Mouse (Mus musculus) forebrain, embryonic 15.5 days (tissue): ENCODE measurements at regions not wholly inside any gene's neighbourhood (a gene's known extent, or its start where the extent isn't known, plus 50 kb on each side); places are given as distances from the start of the nearest gene placed in this dataset.
"Not testable (repeated sequence)": the region's sequence is repeated elsewhere in the genome, so short reads cannot be mapped to it uniquely, and the experiment has no call there.

Experiments
- ATAC-seq: fragments of 200-750 bp; cut with Nextera tagmentation; replicated peaks from 2 replicates; pipeline ENCODE4 v1.8.0; 2017; ENCODE audit warnings: mild to moderate bottlenecking, moderate TSS enrichment, moderate library complexity
- H3K27ac ChIP-seq: fragments of 300-500 bp; sonication (generic); replicated peaks from 2 replicates; pipeline ENCODE4 v1.5.1; 2015; ENCODE audit warnings: mild to moderate bottlenecking, inconsistent platforms
- H3K27me3 ChIP-seq: fragments of 300-500 bp; sonication (generic); 2 replicates; pipeline ENCODE4 v1.6.1; 2015; ENCODE audit warnings: inconsistent platforms
- H3K36me3 ChIP-seq: fragments of 300-500 bp; sonication (generic); 2 replicates; pipeline ENCODE4 v1.6.1; 2015; ENCODE audit warnings: mild to moderate bottlenecking, inconsistent platforms
- H3K4me1 ChIP-seq: fragments of 300-500 bp; sonication (generic); 2 replicates; pipeline ENCODE4 v1.6.1; 2015; ENCODE audit warnings: inconsistent platforms
- H3K4me2 ChIP-seq: fragments of 300-500 bp; sonication (generic); replicated peaks from 2 replicates; pipeline ENCODE4 v1.6.1; 2015; ENCODE audit warnings: mild to moderate bottlenecking, inconsistent platforms
- H3K4me3 ChIP-seq: fragments of 300-500 bp; sonication (generic); 2 replicates; pipeline ENCODE4 v1.5.1; 2015; ENCODE audit warnings: mild to moderate bottlenecking, inconsistent platforms
- H3K9ac ChIP-seq: fragments of 300-500 bp; sonication (generic); replicated peaks from 2 replicates; pipeline ENCODE4 v1.6.1; 2015; ENCODE audit warnings: mild to moderate bottlenecking, inconsistent platforms
- H3K9me3 ChIP-seq: fragments of 300-500 bp; sonication (generic); 2 replicates; pipeline ENCODE4 v1.6.1; 2016; ENCODE audit warnings: inconsistent platforms
- WGBS: fragments of 180-500 bp; shearing (Covaris S2); methylation state at CpG from one replicate; pipeline ENCODE4 v1.1.7; 2015; ENCODE audit warnings: mixed read lengths; 5-methylcytosine and 5-hydroxymethylcytosine counted together

GRCm38 (mm10) chr7:61615156-61615555 is 731.2 kb upstream of the Ndn start:
- Histone ChIP-seq H3K27me3 (no peaks in the 10 kb centered on the region), H3K4me2 (no peak overlapping the region), H3K27ac (no peak overlapping the region), H3K9me3 (0 out of 2 replicates have a peak, but pooled peaks cover 3% of the 10 kb centered on the region), H3K9ac (no peak overlapping the region), H3K36me3 (no peaks in the 10 kb centered on the region), H3K4me1 (no peaks in the 10 kb centered on the region), H3K4me3 (no peak overlapping the region)
- ATAC-seq, result no peak

- no peaks in the 10 kb centered on the region for H3K27me3 ChIP-seq
Measured at GRCm38 (mm10) chr7:61644893-61645545, 701.4 kb upstream of the Ndn start.

GRCm38 (mm10) chr7:61658086-61658485 is 688.3 kb upstream of the Ndn start:
- H3K4me2 ChIP-seq, result no peak overlapping the region
- WGBS, result 88% methylated on average over 3 of the region's 3 CpGs
- no peak overlapping the region for H3K9ac ChIP-seq
- H3K36me3 ChIP-seq, result no peaks in the 10 kb centered on the region
- ATAC-seq, result no peak
- no peaks in the 10 kb centered on the region for H3K27me3 ChIP-seq
- 0 out of 2 replicates have a peak, but pooled peaks cover 6% of the 10 kb centered on the region for H3K9me3 ChIP-seq
- H3K4me3 ChIP-seq, result no peak overlapping the region
- no peaks in the 10 kb centered on the region for H3K4me1 ChIP-seq
- H3K27ac ChIP-seq, result no peak overlapping the region

More at GRCm38 (mm10) chr7:61644893-61645545, 701.4 kb upstream of the Ndn start:
- no peak overlapping the region for H3K9ac ChIP-seq
- H3K9me3 ChIP-seq, result no peaks in the 10 kb centered on the region
- H3K27ac ChIP-seq, result no peak overlapping the region
- no peak overlapping the region for H3K4me3 ChIP-seq
- H3K4me2 ChIP-seq, result no peak overlapping the region
- no peaks in the 10 kb centered on the region for H3K4me1 ChIP-seq
- H3K36me3 ChIP-seq, result no peaks in the 10 kb centered on the region
- no peak for ATAC-seq
- 67% methylated on average over 4 of the region's 4 CpGs for WGBS

- Histone ChIP-seq H3K4me1 (no peaks in the 10 kb centered on the region), H3K36me3 (no peaks in the 10 kb centered on the region), H3K9me3 (0 out of 2 replicates have a peak, but pooled peaks cover 6% of the 10 kb centered on the region), H3K4me3 (no peak overlapping the region), H3K9ac (no peak overlapping the region), H3K27ac (no peak overlapping the region), H3K27me3 (no peaks in the 10 kb centered on the region), H3K4me2 (no peak overlapping the region)
- ATAC-seq, result no peak
- WGBS, result 75% methylated on average over 1 of the region's 1 CpGs
Measured at GRCm38 (mm10) chr7:61683080-61683479, 663.3 kb upstream of the Ndn start.

- 58% methylated on average over 5 of the region's 5 CpGs for WGBS
- no peaks in the 10 kb centered on the region for H3K4me1 ChIP-seq
- H3K27ac ChIP-seq, result no peak overlapping the region
- no peaks in the 10 kb centered on the region for H3K27me3 ChIP-seq
- H3K4me2 ChIP-seq, result no peak overlapping the region
- no peak overlapping the region for H3K9ac ChIP-seq
- H3K9me3 ChIP-seq, result 0 out of 2 replicates have a peak, but pooled peaks cover 6% of the 10 kb centered on the region
- no peak for ATAC-seq
- no peak overlapping the region for H3K4me3 ChIP-seq
- no peaks in the 10 kb centered on the region for H3K36me3 ChIP-seq
Measured at GRCm38 (mm10) chr7:61685052-61685655, 661.2 kb upstream of the Ndn start.

- no peak overlapping the region for H3K4me3 ChIP-seq
- no peaks in the 10 kb centered on the region for H3K27me3 ChIP-seq
- no peaks in the 10 kb centered on the region for H3K36me3 ChIP-seq
- H3K4me2 ChIP-seq, result no peak overlapping the region
- H3K4me1 ChIP-seq, result no peaks in the 10 kb centered on the region
- H3K9me3 ChIP-seq, result 0 out of 2 replicates have a peak, but pooled peaks cover 3% of the 10 kb centered on the region
- no peak overlapping the region for H3K9ac ChIP-seq
- no peak overlapping the region for H3K27ac ChIP-seq
- 0 out of 2 replicates have a peak, but pooled peaks have one; percentile 51 for ATAC-seq
Measured at GRCm38 (mm10) chr7:61726149-61726548, 620.2 kb upstream of the Ndn start.

GRCm38 (mm10) chr7:61737511-61737910 is 608.9 kb upstream of the Ndn start:
- H3K27me3 ChIP-seq, result no peaks in the 10 kb centered on the region
- no peak for ATAC-seq

GRCm38 (mm10) chr7:61739336-61739735 is 607.0 kb upstream of the Ndn start:
- not testable (repeated sequence) for H3K27me3 ChIP-seq, H3K27ac ChIP-seq, H3K36me3 ChIP-seq, H3K4me1 ChIP-seq, H3K4me3 ChIP-seq, H3K9ac ChIP-seq, H3K4me2 ChIP-seq, ATAC-seq, H3K9me3 ChIP-seq
- WGBS, result no CpG with 5 or more reads among the region's 1 CpGs

More at GRCm38 (mm10) chr7:61737511-61737910, 608.9 kb upstream of the Ndn start:
- Histone ChIP-seq H3K9me3 (no peaks in the 10 kb centered on the region), H3K4me1 (no peaks in the 10 kb centered on the region), H3K27ac (no peak overlapping the region), H3K4me2 (no peak overlapping the region), H3K36me3 (no peaks in the 10 kb centered on the region), H3K9ac (no peak overlapping the region), H3K4me3 (no peak overlapping the region)
- WGBS, result 73% methylated on average over 1 of the region's 1 CpGs

GRCm38 (mm10) chr7:61769826-61770225 is 576.5 kb upstream of the Ndn start:
- H3K27me3 ChIP-seq, result no peaks in the 10 kb centered on the region
- no peaks in the 10 kb centered on the region for H3K9me3 ChIP-seq
- no peaks in the 10 kb centered on the region for H3K4me1 ChIP-seq
- H3K9ac ChIP-seq, result no peak overlapping the region
- H3K4me3 ChIP-seq, result no peak overlapping the region
- H3K36me3 ChIP-seq, result no peaks in the 10 kb centered on the region
- H3K4me2 ChIP-seq, result no peak overlapping the region
- 0 out of 2 replicates have a peak, but pooled peaks have one; percentile 38 for ATAC-seq
- H3K27ac ChIP-seq, result no peak overlapping the region

- Histone ChIP-seq H3K9ac (no peak overlapping the region), H3K4me1 (no peaks in the 10 kb centered on the region), H3K27me3 (no peaks in the 10 kb centered on the region), H3K36me3 (no peaks in the 10 kb centered on the region), H3K27ac (no peak overlapping the region), H3K9me3 (no peaks in the 10 kb centered on the region; the same call in 1 of the 2 replicates), H3K4me3 (no peak overlapping the region), H3K4me2 (no peak overlapping the region)
- whole genome bisulfite sequencing, result 84% methylated on average over 5 of the region's 5 CpGs
- ATAC-seq, result 0 out of 2 replicates have a peak, but pooled peaks have one; percentile 41
Measured at GRCm38 (mm10) chr7:61790113-61790796, 556.1 kb upstream of the Ndn start.

- Histone ChIP-seq H3K36me3 (no peaks in the 10 kb centered on the region), H3K9ac (no peak overlapping the region), H3K4me2 (no peak overlapping the region), H3K4me3 (no peak overlapping the region), H3K27ac (peak overlapping the region; percentile 78), H3K27me3 (no peaks in the 10 kb centered on the region), H3K4me1 (peaks cover 7% of the 10 kb centered on the region), H3K9me3 (0 out of 2 replicates have a peak, but pooled peaks cover 4% of the 10 kb centered on the region)
- 60% methylated on average over 1 of the region's 1 CpGs for WGBS
- peak; percentile 42; the same call in 1 of the 2 replicates for ATAC-seq
Measured at GRCm38 (mm10) chr7:61836827-61837226, 509.5 kb upstream of the Ndn start.

- Histone ChIP-seq H3K4me2 (0 out of 2 replicates have a peak overlapping the region, but pooled peaks have one; percentile 17), H3K9ac (no peak overlapping the region), H3K4me1 (peaks cover 7% of the 10 kb centered on the region), H3K27ac (peak overlapping the region; percentile 78), H3K27me3 (no peaks in the 10 kb centered on the region), H3K36me3 (no peaks in the 10 kb centered on the region), H3K9me3 (0 out of 2 replicates have a peak, but pooled peaks cover 4% of the 10 kb centered on the region), H3K4me3 (no peak overlapping the region)
- ATAC-seq, result peak; percentile 99
Measured at GRCm38 (mm10) chr7:61837240-61837639, 509.1 kb upstream of the Ndn start.
